Mouse (Mus musculus) embryo, embryonic 11 days (tissue): ENCODE results near the gene Sf3b1.
"Not testable (repeated sequence)": the region's sequence is repeated elsewhere in the genome, so short reads cannot be mapped to it uniquely, and the experiment has no call there.

Source experiments
- DNase-seq: peaks from one replicate; pipeline ENCODE4 v3.0.0-alpha.2; 2015

Gene Sf3b1

GRCm38 (mm10) chr1:55027966-55028365 lies 685 bp upstream of the Sf3b1 start:
- DNase-seq, result no peak

- DNase-seq, result peak; percentile 3
These were observed 633 bp downstream of the Sf3b1 start for GRCm38 (mm10) chr1:55026444-55027252.

GRCm38 (mm10) chr1:55025656-55026430 lies 1.4 kb downstream of the Sf3b1 start:
- peak; percentile 13 for DNase-seq

GRCm38 (mm10) chr1:55021907-55022306 lies 5.4 kb downstream of the Sf3b1 start:
- DNase-seq, result no peak

GRCm38 (mm10) chr1:55012513-55012912 lies 14.8 kb downstream of the Sf3b1 start:
- DNase-seq, result no peak

DNA sequence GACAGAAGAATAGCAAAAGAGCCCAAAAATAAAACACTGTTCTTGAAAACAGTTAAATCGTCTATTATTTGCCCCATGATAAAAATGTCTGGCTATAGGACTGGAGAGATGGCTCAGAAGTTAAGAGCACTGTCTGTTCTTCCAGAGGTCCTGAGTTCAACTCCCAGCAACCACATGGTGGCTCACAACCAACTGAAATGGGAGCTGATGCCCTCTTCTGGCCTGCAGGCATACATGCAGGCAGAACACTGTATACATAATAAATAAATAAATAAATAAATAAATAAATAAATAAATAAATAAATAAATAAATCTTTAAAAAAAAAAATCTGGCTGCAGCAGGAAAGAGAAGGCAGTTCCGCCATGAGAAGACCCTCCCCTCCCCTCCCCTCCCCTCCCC lies 19.0 kb downstream of the Sf3b1 start:
- DNase-seq, result not testable (repeated sequence)

DNA sequence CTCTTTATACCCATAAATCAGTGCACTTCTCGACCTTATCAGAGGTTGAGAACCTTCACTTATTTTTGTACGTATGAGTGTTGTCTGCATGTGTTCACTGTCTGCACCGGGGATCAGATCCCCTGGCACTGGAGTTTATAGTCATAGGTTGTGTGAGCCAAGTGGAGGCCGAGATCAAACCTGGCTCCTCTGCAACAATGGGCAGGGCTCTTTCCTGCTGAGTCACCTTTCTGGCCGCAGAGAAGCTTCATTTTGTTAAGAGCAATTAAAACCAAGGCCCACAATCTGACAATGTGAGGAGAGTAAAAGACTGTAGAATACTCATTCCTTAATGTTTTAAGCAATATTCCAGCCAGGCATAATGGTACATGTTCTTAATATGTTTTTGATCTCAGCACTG lies 33.7 kb downstream of the Sf3b1 start:
- no peak for DNase-seq

DNA sequence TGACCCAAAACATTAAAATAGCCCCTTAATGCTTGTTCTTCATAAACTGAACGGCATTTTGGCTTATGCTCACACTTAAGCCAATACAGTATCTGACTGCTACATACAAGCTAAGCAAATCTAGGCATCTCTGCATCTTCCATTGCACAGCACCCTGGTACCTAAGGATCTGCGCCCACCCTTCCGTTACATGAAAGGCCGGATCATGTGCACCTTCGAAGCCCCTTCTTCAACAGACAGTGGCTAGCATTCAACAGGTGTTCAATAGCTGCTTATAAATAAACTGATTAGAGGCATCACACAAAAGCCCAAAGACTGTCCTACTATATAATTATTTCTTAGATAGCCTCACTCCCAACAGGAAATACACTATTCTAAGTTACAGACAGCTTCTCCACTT lies 41.0 kb downstream of the Sf3b1 start:
- no peak for DNase-seq

GRCm38 (mm10) chr1:54985831-54986230 lies 41.5 kb downstream of the Sf3b1 start:
- no peak for DNase-seq

DNA sequence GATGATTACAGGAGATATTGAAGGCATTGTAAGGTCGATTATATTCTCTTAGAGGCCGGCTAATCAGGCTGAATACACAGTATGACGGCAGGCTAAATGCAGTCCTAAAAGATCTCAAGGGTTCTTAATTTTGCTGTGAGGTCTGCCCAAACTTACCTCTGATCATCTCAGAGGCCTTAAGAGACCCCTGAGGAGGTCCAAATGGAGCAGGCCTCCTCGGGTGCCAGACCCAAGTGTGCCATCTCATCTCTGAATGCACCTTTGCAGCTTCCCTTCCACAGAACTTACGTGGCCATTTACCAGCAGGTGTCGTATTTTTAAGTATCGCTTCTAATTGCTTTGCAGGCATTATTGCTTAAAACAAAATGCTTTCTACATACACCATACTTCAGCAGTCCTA lies 43.1 kb downstream of the Sf3b1 start:
- no peak for DNase-seq

GRCm38 (mm10) chr1:54983339-54983738 lies 43.9 kb downstream of the Sf3b1 start:
- DNase-seq, result peak; percentile 45

DNA sequence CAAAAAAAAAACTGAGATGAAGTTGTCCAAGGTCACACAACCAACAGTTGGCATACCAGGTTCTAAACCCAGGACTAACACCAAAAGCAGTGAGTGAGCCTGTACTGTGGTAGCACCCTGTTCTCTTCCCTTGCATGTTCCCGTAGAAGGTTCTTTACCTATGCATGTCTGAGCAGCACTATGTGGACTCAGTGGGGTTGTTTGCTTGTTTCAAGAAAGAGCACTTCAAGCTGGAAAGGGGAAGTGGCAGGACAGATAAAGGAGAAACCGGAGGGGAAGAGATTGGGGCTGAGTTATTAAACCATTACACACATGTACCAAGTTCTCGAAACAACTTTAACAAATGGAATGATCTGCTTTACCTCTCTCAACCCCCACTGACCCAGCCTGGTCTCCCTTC lies 44.6 kb downstream of the Sf3b1 start:
- DNase-seq, result no peak

DNA sequence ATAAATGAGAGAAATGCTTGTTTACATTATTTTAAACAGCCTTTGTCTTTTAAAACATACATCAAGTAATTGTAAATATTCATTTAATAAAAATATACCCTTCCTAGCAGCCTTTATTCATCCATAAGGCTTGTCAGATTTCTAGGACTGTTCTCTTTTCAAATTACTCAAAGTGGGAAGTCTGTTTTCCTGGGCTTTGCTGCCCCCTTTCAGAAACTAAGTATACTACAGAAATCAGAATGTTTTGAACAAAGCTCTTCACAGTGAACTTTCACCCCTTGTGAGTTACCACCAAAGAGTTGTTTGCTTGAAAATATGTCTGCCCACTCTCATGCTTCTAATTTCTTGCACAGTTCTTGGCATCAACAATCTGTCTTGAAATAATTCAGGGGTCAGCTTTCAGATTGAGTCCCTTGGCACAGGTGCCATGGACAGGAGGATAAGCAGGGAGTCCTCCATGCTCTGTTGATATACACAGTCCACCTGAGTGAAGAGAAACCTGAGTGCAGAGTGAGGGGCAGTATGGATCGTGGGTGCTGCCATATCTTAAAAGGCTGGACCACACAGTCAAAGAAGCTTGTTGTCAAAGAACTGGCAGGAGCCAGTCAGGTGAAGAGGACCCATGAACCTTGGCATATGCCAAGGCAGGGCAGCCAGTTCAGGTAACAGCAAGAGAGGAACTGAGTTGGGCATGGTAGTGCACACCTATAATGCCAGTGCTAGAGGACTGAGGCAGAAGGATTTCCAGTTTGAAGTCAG lies 47.9 kb downstream of the Sf3b1 start:
- DNase-seq, result peak; percentile 63

DNA sequence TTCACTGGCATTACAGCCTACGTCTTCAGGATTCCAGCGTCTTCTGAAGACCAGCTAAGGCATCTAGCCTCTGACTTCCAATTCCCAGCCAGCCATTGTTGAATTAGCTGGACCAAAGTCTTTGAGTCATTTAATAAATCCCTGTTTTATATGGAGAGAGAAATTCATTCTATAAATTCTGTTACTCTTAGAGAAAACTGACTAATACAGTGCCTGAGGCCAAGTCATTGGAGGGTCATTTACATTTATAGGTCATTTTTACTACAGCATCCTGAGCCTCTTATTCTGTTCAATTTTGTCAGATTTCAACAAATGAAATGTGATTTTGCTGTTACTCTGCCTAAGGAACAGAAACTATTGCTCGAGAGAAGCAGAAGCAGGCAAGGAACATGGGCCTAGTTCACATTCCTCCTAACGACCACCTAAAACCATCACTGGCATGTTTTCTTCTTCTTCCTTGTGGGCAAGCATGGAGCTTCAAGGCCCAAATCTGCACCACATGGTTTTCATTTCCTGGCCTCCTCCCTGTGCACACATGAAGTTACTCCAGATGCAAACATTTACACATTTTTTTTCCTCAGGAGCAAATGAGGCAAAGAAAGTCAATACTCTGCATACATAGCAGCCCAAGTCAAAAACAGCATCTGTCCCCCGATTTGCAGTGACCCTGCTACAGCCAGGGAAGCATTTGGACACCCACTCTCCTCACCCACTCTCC lies 55.4 kb downstream of the Sf3b1 start:
- peak; percentile 53 for DNase-seq

DNA sequence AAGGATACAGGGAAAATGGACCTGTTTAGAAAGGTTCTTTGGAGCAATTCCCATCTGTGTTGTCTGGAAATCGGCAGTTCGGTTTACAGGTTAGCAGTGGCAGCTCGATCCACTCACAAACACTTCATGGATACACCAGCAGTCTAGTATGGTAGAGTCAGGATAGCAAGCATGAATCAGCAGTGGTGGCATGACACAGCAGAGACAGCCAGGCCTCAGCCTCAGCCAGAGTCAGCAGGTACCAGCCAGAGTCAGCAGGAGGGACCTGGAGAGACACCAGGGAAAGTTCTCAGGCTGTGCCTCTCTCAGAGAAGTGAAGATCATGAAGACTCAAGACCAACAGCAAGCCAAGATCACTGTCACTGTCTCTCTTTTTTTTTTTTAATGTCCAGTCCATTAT lies 60.4 kb downstream of the Sf3b1 start:
- no peak for DNase-seq

- peak; percentile 64 for DNase-seq
These were observed 61.9 kb downstream of the Sf3b1 start for GRCm38 (mm10) chr1:54965159-54965995.

- no peak for DNase-seq
These were observed 65.6 kb downstream of the Sf3b1 start for GRCm38 (mm10) chr1:54961724-54962123.

DNA sequence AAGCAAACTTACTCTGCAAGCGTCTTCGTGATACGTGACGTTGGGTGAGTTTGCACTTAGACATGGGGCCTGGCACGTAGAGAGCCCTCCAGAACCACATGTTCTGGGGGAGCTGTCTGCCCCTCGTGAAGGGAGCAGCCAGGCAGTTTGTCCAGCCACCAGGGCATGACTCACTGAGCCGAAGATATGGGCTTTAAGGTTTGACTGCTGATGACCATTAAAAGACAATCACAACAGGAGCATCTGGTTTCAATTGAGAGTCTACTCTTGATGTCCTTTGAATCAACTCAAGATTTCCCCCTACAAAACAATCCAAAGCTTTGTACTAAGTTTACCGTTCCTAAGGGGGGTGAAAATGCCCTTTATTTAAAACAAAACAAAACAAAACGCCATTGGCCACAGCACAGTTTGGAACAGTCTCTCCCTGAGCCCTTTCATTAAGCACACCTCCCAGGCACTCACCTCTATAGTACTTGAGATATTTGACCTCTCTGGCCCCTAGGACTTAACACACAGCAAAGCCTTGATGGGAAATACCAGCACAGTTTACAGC lies 66.6 kb downstream of the Sf3b1 start:
- DNase-seq, result peak; percentile 46

DNA sequence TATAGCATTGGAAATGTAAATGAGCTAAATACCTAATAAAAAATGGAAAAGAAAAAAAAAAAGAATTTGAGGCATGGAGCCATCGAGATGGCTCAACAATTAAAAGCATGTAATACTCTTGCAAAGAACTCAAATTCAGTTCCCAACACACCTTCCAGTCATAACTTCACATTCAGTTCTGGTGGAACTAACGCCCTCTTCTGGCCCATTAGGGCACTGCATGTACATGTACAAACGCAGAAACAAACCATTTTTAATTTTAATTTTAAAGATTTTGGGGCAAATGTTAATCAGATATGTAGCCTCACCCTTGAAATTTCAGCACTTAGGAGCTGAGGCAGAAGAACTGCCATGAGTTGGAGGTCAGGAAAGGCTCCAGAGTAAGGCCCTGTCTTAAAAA lies 68.8 kb downstream of the Sf3b1 start:
- DNase-seq, result no peak

DNA sequence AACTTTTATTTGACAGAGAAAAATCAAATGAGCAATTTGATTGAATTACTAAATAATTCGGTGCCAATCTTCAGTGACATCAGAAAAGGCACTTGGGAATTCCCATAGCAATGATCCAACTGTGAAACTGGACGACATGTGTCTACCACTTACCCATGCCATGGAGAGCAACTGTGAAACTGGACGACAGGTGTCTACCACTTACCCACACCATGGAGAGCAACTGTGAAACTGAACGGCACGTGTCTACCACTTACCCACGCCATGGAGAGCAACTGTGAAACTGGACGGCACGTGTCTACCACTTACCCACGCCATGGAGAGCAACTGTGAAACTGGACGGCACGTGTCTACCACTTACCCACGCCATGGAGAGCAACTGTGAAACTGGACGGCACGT lies 70.3 kb downstream of the Sf3b1 start:
- not testable (repeated sequence) for DNase-seq

- no peak for DNase-seq
These were observed 72.4 kb downstream of the Sf3b1 start for GRCm38 (mm10) chr1:54954856-54955255.

GRCm38 (mm10) chr1:54944648-54945047 lies 82.6 kb downstream of the Sf3b1 start:
- no peak for DNase-seq
